Mouse (Mus musculus): Measurements from ENCODE around the gene Specc1l. TPM values are rescaled to one million over a fixed set of nuclear protein-coding genes. Genes with fewer than 3 reads are reported as not detected.

Specc1l gene
- total RNA-seq (2023) = 10 to 100 TPM; 55.3 to 58.7 TPM

GRCm38 (mm10) chr10:75211807-75212645 is at the start of gene Specc1l:
Gene Specc1l (plus strand): TSS chr10:75212073.

GRCm38 (mm10) chr10:75316872-75316907 is 104.8 kb downstream of the Specc1l start, which contains the start of gene Adora2a:
Gene Adora2a (plus strand): TSS chr10:75316877.

Other genes starting within 250 kb of the Specc1l start
- under 1 TPM; 0.45 to 0.67 TPM for gene Gnaz, start 244.9 kb upstream of the Specc1l start, total RNA-seq (2023)
- not detected for gene Rsph14, start 179.5 kb upstream of the Specc1l start, total RNA-seq (2023)
- 10 to 100 TPM; 12.2 to 12.5 TPM for gene Rab36, start 175.0 kb upstream of the Specc1l start, total RNA-seq (2023)
- gene Bcr, start 151.5 kb upstream of the Specc1l start, total RNA-seq (2023) = 10 to 100 TPM; 21.2 to 24.1 TPM
- gene Adora2a, start 104.8 kb downstream of the Specc1l start, total RNA-seq (2023) = 10 to 100 TPM; 17.3 to 18.8 TPM
- 1 to 10 TPM in 1 of 2 experiments, under 1 TPM in 1; 0.71 to 6.4 TPM for gene Upb1, start 189.0 kb downstream of the Specc1l start, total RNA-seq (2023)

All from monocyte, adult 59 days (primary cell).